In the genomic region with DNA sequence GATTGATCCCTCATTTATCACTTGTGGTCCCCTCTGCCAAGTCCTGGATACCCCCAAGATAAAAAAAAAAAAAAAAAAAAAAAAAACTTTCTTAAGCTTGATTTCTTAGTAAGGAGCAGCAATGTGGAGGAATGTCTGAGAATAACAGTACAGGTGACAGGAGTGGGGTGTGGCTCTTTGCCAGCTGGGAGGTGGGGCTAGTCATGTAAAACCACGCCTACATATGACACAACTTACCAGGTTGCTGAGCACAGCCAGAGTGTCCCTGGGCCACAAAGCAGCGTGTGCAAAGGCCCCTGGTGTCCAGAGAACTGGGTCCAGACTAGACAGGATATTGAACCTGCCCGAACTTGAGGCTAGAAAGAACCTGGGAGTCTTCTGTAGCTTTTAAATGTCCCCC, we compare ENCODE assay signal across 14 mouse cellular contexts.
DNase-seq lines count a peak whose midpoint lies in the region; ATAC-seq and TF ChIP-seq lines count a peak whose summit lies in the region.
"Had no signal": no experiment of that assay in that cellular context is flagged by ENCODE, and none has a peak within 500 bp of the region (broad histone marks: within the 10 kb centered on the region; RNA-seq: fewer than 3 reads in every experiment).

No protein-coding gene starts in this region.

- peaks cover 92% of the 10 kb centered on the region for H3K36me3 ChIP-seq in heart, embryonic 13.5 days
- H3K36me3 ChIP-seq in heart, embryonic 11.5 days (ENCODE audit: control insufficient read depth, insufficient read depth, low read length): peaks cover 25% of the 10 kb centered on the region
- H3K36me3 ChIP-seq in liver, embryonic 16.5 days (ENCODE audit: control insufficient read depth, insufficient read depth): peaks cover 3% of the 10 kb centered on the region; the same call in 1 of the 2 replicates
- peaks cover 11% of the 10 kb centered on the region for H3K36me3 ChIP-seq in midbrain, embryonic 15.5 days (replicated peaks)

- peak overlapping the region; percentile 46; the same call in 1 of the 2 replicates for H3K27ac ChIP-seq in heart, embryonic 13.5 days (replicated peaks)
- no peak overlapping the region for H3K27ac ChIP-seq in heart, embryonic 11.5 days (ENCODE audit: low read depth, low read length)
- H3K27ac ChIP-seq in liver, embryonic 16.5 days (ENCODE audit: low read length): no peak overlapping the region
- H3K27ac ChIP-seq in midbrain, embryonic 15.5 days: peak overlapping the region; percentile 49; the same call in 1 of the 2 replicates
- H3K27ac ChIP-seq in gastrocnemius, adult 2 months: no peak overlapping the region
- H3K27ac ChIP-seq: liver, embryonic 15.5 days; macrophage had no signal

- no peaks in the 10 kb centered on the region for H3K9me3 ChIP-seq in heart, embryonic 13.5 days
- no peaks in the 10 kb centered on the region for H3K9me3 ChIP-seq in heart, embryonic 11.5 days (replicated peaks; ENCODE audit: control insufficient read depth, low read length)
- H3K9me3 ChIP-seq in liver, embryonic 16.5 days (replicated peaks; ENCODE audit: control insufficient read depth, low read length): no peaks in the 10 kb centered on the region
- no peaks in the 10 kb centered on the region for H3K9me3 ChIP-seq in midbrain, embryonic 15.5 days
- H3K9me3 ChIP-seq: embryonic facial prominence, embryonic 13.5 days; liver, embryonic 15.5 days had no signal

- H3K27me3 ChIP-seq in heart, embryonic 13.5 days (replicated peaks): no peaks in the 10 kb centered on the region
- no peaks in the 10 kb centered on the region for H3K27me3 ChIP-seq in heart, embryonic 11.5 days (ENCODE audit: control insufficient read depth, insufficient read depth, low read length)
- no peaks in the 10 kb centered on the region for H3K27me3 ChIP-seq in liver, embryonic 16.5 days (ENCODE audit: control insufficient read depth, insufficient read depth, low read depth, low read length)
- H3K27me3 ChIP-seq in midbrain, embryonic 15.5 days (replicated peaks): no peaks in the 10 kb centered on the region
- H3K27me3 ChIP-seq: embryonic facial prominence, embryonic 13.5 days; liver, embryonic 15.5 days had no signal

- no peak overlapping the region for H3K9ac ChIP-seq in heart, embryonic 13.5 days
- H3K9ac ChIP-seq in heart, embryonic 11.5 days (ENCODE audit: low read depth, low read length): no peak overlapping the region
- no peak overlapping the region for H3K9ac ChIP-seq in liver, embryonic 16.5 days (ENCODE audit: low read depth, low read length)
- no peak overlapping the region for H3K9ac ChIP-seq in midbrain, embryonic 15.5 days
- H3K9ac ChIP-seq: embryonic facial prominence, embryonic 13.5 days; liver, embryonic 15.5 days had no signal

- no peak for ATAC-seq in heart, embryonic 13.5 days (ENCODE audit: extremely low read depth, insufficient number of reproducible peaks, low FRiP score, low TSS enrichment)
- no peak for ATAC-seq in heart, embryonic 11.5 days (replicated peaks; ENCODE audit: insufficient number of reproducible peaks, low FRiP score, low TSS enrichment)
- ATAC-seq in liver, embryonic 16.5 days (ENCODE audit: low read depth): peak; percentile 28; the same call in 1 of the 2 replicates
- peak; percentile 18 for ATAC-seq in granulocyte monocyte progenitor cell, adult 5-6 weeks (replicated peaks; ENCODE audit: poor library complexity, severe bottlenecking)
- no peak for ATAC-seq in midbrain, embryonic 15.5 days (replicated peaks)

- H3K4me3 ChIP-seq in heart, embryonic 13.5 days: no peak overlapping the region
- H3K4me3 ChIP-seq in heart, embryonic 11.5 days (ENCODE audit: low read depth, low read length): no peak overlapping the region
- H3K4me3 ChIP-seq in liver, embryonic 16.5 days (ENCODE audit: low read depth, low read length): no peak overlapping the region
- no peak overlapping the region for H3K4me3 ChIP-seq in midbrain, embryonic 15.5 days
- H3K4me3 ChIP-seq in gastrocnemius, adult 2 months: no peak overlapping the region
- H3K4me3 ChIP-seq: embryonic facial prominence, embryonic 13.5 days; liver, embryonic 15.5 days had no signal

- H3K4me2 ChIP-seq in heart, embryonic 13.5 days: no peak overlapping the region
- no peak overlapping the region for H3K4me2 ChIP-seq in heart, embryonic 11.5 days
- no peak overlapping the region for H3K4me2 ChIP-seq in liver, embryonic 16.5 days (ENCODE audit: low read depth, low read length)
- H3K4me2 ChIP-seq in midbrain, embryonic 15.5 days: no peak overlapping the region
- H3K4me2 ChIP-seq: embryonic facial prominence, embryonic 13.5 days; liver, embryonic 15.5 days had no signal

- intact Hi-C loops in gastrocnemius, adult 2 months (cut with DNase I): no loop called here

- peaks cover 65% of the 10 kb centered on the region for H3K4me1 ChIP-seq in heart, embryonic 13.5 days
- peaks cover 31% of the 10 kb centered on the region for H3K4me1 ChIP-seq in heart, embryonic 11.5 days (ENCODE audit: control insufficient read depth, insufficient read depth, low read length)
- peaks cover 5% of the 10 kb centered on the region for H3K4me1 ChIP-seq in liver, embryonic 16.5 days (ENCODE audit: control insufficient read depth, low read depth, low read length)
- H3K4me1 ChIP-seq in midbrain, embryonic 15.5 days: peaks cover 65% of the 10 kb centered on the region

- TF ChIP-seq CTCF in gastrocnemius, adult 2 months (IDR thresholded peaks at IDR 0.05): no peak

- no peak for DNase-seq in liver
- no peak for DNase-seq in gastrocnemius, adult 2 months
- DNase-seq: gastrocnemius, postnatal 14 days; heart, postnatal 4 days; kidney, adult 18-20 months; kidney, postnatal 25 days had no signal

- 72% methylated on average over 3 of the region's 3 CpGs for WGBS in heart, embryonic 13.5 days
- WGBS in heart, embryonic 11.5 days (ENCODE audit: insufficient replicate concordance): 80% methylated on average over 3 of the region's 3 CpGs
- 49% methylated on average over 3 of the region's 3 CpGs for WGBS in liver, embryonic 16.5 days (ENCODE audit: insufficient replicate concordance)
- WGBS in midbrain, embryonic 15.5 days: 89% methylated on average over 3 of the region's 3 CpGs

Comparison
In these comparisons a context has a peak if more than half of its experiments do, and no peak if none do; other contexts are left out.
1. H3K27ac ChIP-seq: peak in heart, embryonic 13.5 days (single experiment) and midbrain, embryonic 15.5 days (single experiment); none in heart, embryonic 11.5 days (single experiment), liver, embryonic 16.5 days (single experiment) and gastrocnemius, adult 2 months (single experiment).
2. ATAC-seq: peak in liver, embryonic 16.5 days (single experiment) and granulocyte monocyte progenitor cell, adult 5-6 weeks (single experiment); none in heart, embryonic 13.5 days (single experiment), heart, embryonic 11.5 days (single experiment) and midbrain, embryonic 15.5 days (single experiment).